Mouse (Mus musculus) thymus, postnatal 25 days (tissue): ENCODE data around the gene Wrb.
A peak's percentile ranks its signal among the peaks of the same experiment; 100 is the strongest.

Source experiments
- DNase-seq: peaks from one replicate; pipeline ENCODE4 v3.0.0; 2022

Wrb gene

GRCm38 (mm10) chr16:96159091-96159731 is 14.0 kb downstream of the Wrb start:
- DNase-seq: peak; percentile 61

- DNase-seq: no peak
These were observed 14.7 kb downstream of the Wrb start for GRCm38 (mm10) chr16:96159794-96160346.

- no peak for DNase-seq
These were observed 15.7 kb downstream of the Wrb start for GRCm38 (mm10) chr16:96160927-96161326.

- DNase-seq: no peak
These were observed 16.1 kb downstream of the Wrb start for GRCm38 (mm10) chr16:96161336-96161735.

- DNase-seq: no peak
These were observed 20.6 kb downstream of the Wrb start for GRCm38 (mm10) chr16:96165723-96166264.

GRCm38 (mm10) chr16:96168837-96169236 is 23.6 kb downstream of the Wrb start:
- no peak for DNase-seq

- DNase-seq: no peak
These were observed 28.4 kb downstream of the Wrb start for GRCm38 (mm10) chr16:96173648-96174047.

- no peak for DNase-seq
These were observed 30.2 kb downstream of the Wrb start for GRCm38 (mm10) chr16:96175399-96175798.

GRCm38 (mm10) chr16:96179156-96179555 is 33.9 kb downstream of the Wrb start:
- DNase-seq: no peak

- no peak for DNase-seq
These were observed 42.4 kb downstream of the Wrb start for GRCm38 (mm10) chr16:96187619-96188018.

- peak; percentile 99 for DNase-seq
These were observed 46.6 kb downstream of the Wrb start, which contains the start of gene Lca5l for GRCm38 (mm10) chr16:96191531-96192506. Lca5l (minus strand) TSS chr16:96192271.

- no peak for DNase-seq
These were observed 54.9 kb downstream of the Wrb start, which contains the start of gene Sh3bgr for GRCm38 (mm10) chr16:96199913-96200701. Sh3bgr (plus strand) TSS chr16:96200450.

- DNase-seq: no peak
These were observed 55.5 kb downstream of the Wrb start for GRCm38 (mm10) chr16:96200702-96201028.

GRCm38 (mm10) chr16:96201485-96202232 is 56.5 kb downstream of the Wrb start:
- no peak for DNase-seq
